Mouse (Mus musculus): ENCODE data around the gene Zkscan4. TPM values are rescaled to one million over a fixed set of nuclear protein-coding genes. Genes with fewer than 3 reads are reported as not detected.

The Zkscan4 gene
- polyA plus RNA-seq, 1 experiment from 2014 or later: 9.4 TPM

MicroRNAs encoded within 50 kb of the gene (microRNA counts, 519-probe panel; counts per million panel counts)
- 4,651 counts per million, percentile 83 among the panel's probes with 10 or more counts for microRNA mmu-miR-1896

Small RNAs within 50 kb of the gene (microRNA-seq; reads per million reads assigned to microRNA genes)
- not detected for gene Mir1896

Other genes starting within 250 kb of the Zkscan4 start
- not detected in 2 replicates for gene Gpx5, start 186.2 kb upstream of the Zkscan4 start, polyA plus RNA-seq (2015; fragmentation: Nextera tagmentation; extraction: Ambion mirVana)
- not detected in 2 replicates for gene Gpx6, start 166.8 kb upstream of the Zkscan4 start, polyA plus RNA-seq (2015; fragmentation: Nextera tagmentation; extraction: Ambion mirVana)
- gene Olfr1367, start 132.0 kb upstream of the Zkscan4 start, polyA plus RNA-seq (2015; fragmentation: Nextera tagmentation; extraction: Ambion mirVana): not detected in 2 replicates
- 15.5 and 16.8 TPM in 2 replicates for gene Zscan12, start 116.1 kb upstream of the Zkscan4 start, polyA plus RNA-seq (2015; fragmentation: Nextera tagmentation; extraction: Ambion mirVana)
- gene Zkscan3, start 76.2 kb upstream of the Zkscan4 start, polyA plus RNA-seq (2015; fragmentation: Nextera tagmentation; extraction: Ambion mirVana): 94.9 and 95.7 TPM in 2 replicates
- 4.5 and 5.8 TPM in 2 replicates for gene Pgbd1, start 37.8 kb upstream of the Zkscan4 start, polyA plus RNA-seq (2015; fragmentation: Nextera tagmentation; extraction: Ambion mirVana)
- 25.8 and 25.9 TPM in 2 replicates for gene Zscan26, start 25.2 kb upstream of the Zkscan4 start, polyA plus RNA-seq (2015; fragmentation: Nextera tagmentation; extraction: Ambion mirVana)
- 3.8 and 4.1 TPM in 2 replicates for gene Nkapl, start 10.4 kb upstream of the Zkscan4 start, polyA plus RNA-seq (2015; fragmentation: Nextera tagmentation; extraction: Ambion mirVana)
- 3.7 TPM in 1 of 2 replicates, not detected in the other for gene Gm10065, start 534 bp downstream of the Zkscan4 start, polyA plus RNA-seq (2015; fragmentation: Nextera tagmentation; extraction: Ambion mirVana)
- gene AK157302, start 16.3 kb downstream of the Zkscan4 start, polyA plus RNA-seq (2015; fragmentation: Nextera tagmentation; extraction: Ambion mirVana): 0.46 and 0.57 TPM in 2 replicates
- gene Gm11273, start 22.5 kb downstream of the Zkscan4 start, polyA plus RNA-seq (2015; fragmentation: Nextera tagmentation; extraction: Ambion mirVana): 5.9 and 7.4 TPM in 2 replicates
- 6.7 and 7.1 TPM in 2 replicates for gene Zkscan8, start 52.2 kb downstream of the Zkscan4 start, polyA plus RNA-seq (2015; fragmentation: Nextera tagmentation; extraction: Ambion mirVana)
- gene Olfr1366, start 63.9 kb downstream of the Zkscan4 start, polyA plus RNA-seq (2015; fragmentation: Nextera tagmentation; extraction: Ambion mirVana): 0.17 and 0.23 TPM in 2 replicates
- 0.05 TPM in 1 of 2 replicates, not detected in the other for gene Olfr1535, start 81.0 kb downstream of the Zkscan4 start, polyA plus RNA-seq (2015; fragmentation: Nextera tagmentation; extraction: Ambion mirVana)
- gene Olfr1364, start 102.9 kb downstream of the Zkscan4 start, polyA plus RNA-seq (2015; fragmentation: Nextera tagmentation; extraction: Ambion mirVana): not detected in 2 replicates
- gene Olfr1362, start 135.1 kb downstream of the Zkscan4 start, polyA plus RNA-seq (2015; fragmentation: Nextera tagmentation; extraction: Ambion mirVana): not detected in 2 replicates
- gene Olfr11, start 163.6 kb downstream of the Zkscan4 start, polyA plus RNA-seq (2015; fragmentation: Nextera tagmentation; extraction: Ambion mirVana): 0.05 TPM in 1 of 2 replicates, not detected in the other
- gene Olfr1361, start 184.5 kb downstream of the Zkscan4 start, polyA plus RNA-seq (2015; fragmentation: Nextera tagmentation; extraction: Ambion mirVana): not detected in 2 replicates
- not detected in 2 replicates for gene Olfr1360, start 198.5 kb downstream of the Zkscan4 start, polyA plus RNA-seq (2015; fragmentation: Nextera tagmentation; extraction: Ambion mirVana)
- gene Olfr1359, start 219.2 kb downstream of the Zkscan4 start, polyA plus RNA-seq (2015; fragmentation: Nextera tagmentation; extraction: Ambion mirVana): not detected in 2 replicates
- 1.8 TPM in 1 of 2 replicates, not detected in the other for gene Hist1h2bl, start 237.2 kb downstream of the Zkscan4 start, polyA plus RNA-seq (2015; fragmentation: Nextera tagmentation; extraction: Ambion mirVana)
- gene Hist1h2ai, start 237.5 kb downstream of the Zkscan4 start, polyA plus RNA-seq (2015; fragmentation: Nextera tagmentation; extraction: Ambion mirVana): 12.9 and 37.4 TPM in 2 replicates
- gene Hist1h3h, start 238.8 kb downstream of the Zkscan4 start, polyA plus RNA-seq (2015; fragmentation: Nextera tagmentation; extraction: Ambion mirVana): 10.8 and 11.5 TPM in 2 replicates
- gene Hist1h2bm, start 243.1 kb downstream of the Zkscan4 start, polyA plus RNA-seq (2015; fragmentation: Nextera tagmentation; extraction: Ambion mirVana): 3.7 and 4.2 TPM in 2 replicates

All from midbrain, embryonic 13.5 days (tissue).